In genomic region chr2:149555209-149555608, GRCm38 (mm10) we compare ENCODE assay signal across 29 mouse cellular contexts.
DNase-seq lines count a peak whose midpoint lies in the region; ATAC-seq and TF ChIP-seq lines count a peak whose summit lies in the region.
"Had no signal": no experiment of that assay in that cellular context is flagged by ENCODE, and none has a peak within 500 bp of the region (broad histone marks: within the 10 kb centered on the region; RNA-seq: fewer than 3 reads in every experiment).

No protein-coding gene starts in this region.

- TF ChIP-seq CTCF in left cerebral cortex, adult 2 months (IDR thresholded peaks at IDR 0.05), result peak; percentile 36
- TF ChIP-seq CTCF in E14TG2a.4 (conservative IDR thresholded peaks at IDR 0.05; ENCODE audit: low read length), result peak; percentile 40
- TF ChIP-seq CTCF in stomach, postnatal 0 days (IDR thresholded peaks at IDR 0.05; ENCODE audit: low read depth), result peak; percentile 27

- H3K36me3 ChIP-seq in E14TG2a.4 (ENCODE audit: insufficient read depth, low read length), result no peaks in the 10 kb centered on the region
- H3K36me3 ChIP-seq in ES-E14 (ENCODE audit: control insufficient read depth, insufficient read depth, low read length, poor library complexity, severe bottlenecking), result no peaks in the 10 kb centered on the region
- H3K36me3 ChIP-seq in stomach, postnatal 0 days (ENCODE audit: control insufficient read depth, insufficient read depth, low read length), result no peaks in the 10 kb centered on the region
- H3K36me3 ChIP-seq: G1E; limb, embryonic 13.5 days; liver, embryonic 13.5 days; midbrain, embryonic 12.5 days had no signal

- H3K9me3 ChIP-seq in E14TG2a.4 (ENCODE audit: low read length) (no peaks in the 10 kb centered on the region), ES-E14 (ENCODE audit: control insufficient read depth, insufficient read depth, low read depth, low read length) (no peaks in the 10 kb centered on the region)
- H3K9me3 ChIP-seq in stomach, postnatal 0 days (ENCODE audit: control insufficient read depth, low read length), result no peaks in the 10 kb centered on the region
- H3K9me3 ChIP-seq: G1E; limb, embryonic 13.5 days; midbrain, embryonic 12.5 days had no signal

- intact Hi-C loops in left cerebral cortex, adult 2 months (cut with DNase I), result no loop called here
- intact Hi-C loops in left cerebral cortex, postnatal 36 days (cut with DNase I), result no loop called here

- no peak overlapping the region for H3K9ac ChIP-seq in ES-E14 (ENCODE audit: insufficient read depth, low read depth, low read length, poor library complexity, severe bottlenecking)
- no peak overlapping the region for H3K9ac ChIP-seq in stomach, postnatal 0 days (ENCODE audit: low read length)
- H3K9ac ChIP-seq: hindbrain, embryonic 14.5 days; limb, embryonic 13.5 days; liver, embryonic 13.5 days; midbrain, embryonic 12.5 days had no signal

- DNase-seq in left cerebral cortex, adult 2 months (ENCODE audit: extremely low spot score in 1 of 2, low spot score in 2 of 2), result no peak
- no peak for DNase-seq in left cerebral cortex, postnatal 36 days (ENCODE audit: low spot score in 2 of 2)
- DNase-seq in ES-E14 (ENCODE audit: low read depth, low spot score), result peak; percentile 3
- DNase-seq in stomach, postnatal 0 days (ENCODE audit: low spot score), result no peak
- no peak for DNase-seq in adrenal gland, adult (ENCODE audit: inconsistent age in 2 of 2, low spot score in 1 of 2)
- DNase-seq: adrenal gland, adult 8-10 months; cerebellum, adult 2 months; cerebellum, postnatal 25 days; gastrocnemius, postnatal 25 days; heart, adult 11 months; heart, postnatal 4 days; kidney, adult 18-20 months; liver, embryonic 13.5 days; lung, adult 18-20 months; lung, postnatal 4 days; retina, postnatal 1 day; right cerebral cortex, postnatal 14 days had no signal

- in situ Hi-C loops in ES-E14 (cut with MboI; ENCODE audit: low sequenced_read_pairs in 2 of 2, unreplicated experiment in 2 of 2), result no loop called here

- H3K4me1 ChIP-seq in E14TG2a.4 (replicated peaks; ENCODE audit: low read depth, low read length) (no peaks in the 10 kb centered on the region), ES-E14 (ENCODE audit: control insufficient read depth in 2 of 2, insufficient read depth in 2 of 2, low read length in 2 of 2, poor library complexity in 1 of 2) (no peaks in the 10 kb centered on the region)
- no peaks in the 10 kb centered on the region for H3K4me1 ChIP-seq in stomach, postnatal 0 days (replicated peaks; ENCODE audit: control insufficient read depth, insufficient read depth)
- H3K4me1 ChIP-seq: limb, embryonic 13.5 days; liver, embryonic 13.5 days; megakaryocyte, embryonic 14.5 days; midbrain, embryonic 12.5 days had no signal

- TF ChIP-seq EP300 in stomach, postnatal 0 days (optimal IDR thresholded peaks at IDR 0.05), result no peak

- no peak for ATAC-seq in stomach, postnatal 0 days (ENCODE audit: low FRiP score, low TSS enrichment)
- ATAC-seq in erythroid progenitor cell, adult 5-6 weeks (replicated peaks; ENCODE audit: low FRiP score, poor library complexity, severe bottlenecking), result no peak
- ATAC-seq: activated CD4-positive, CD25-positive, alpha-beta regulatory T cell, adult 4 months; forebrain, embryonic 14.5 days; inflammation-experienced regulatory T-cells, adult 6 months; lung, postnatal 0 days had no signal

- no peak overlapping the region for H3K4me2 ChIP-seq in stomach, postnatal 0 days (replicated peaks; ENCODE audit: low read depth)
- H3K4me2 ChIP-seq: heart, embryonic 11.5 days; hindbrain, embryonic 14.5 days; limb, embryonic 13.5 days; liver, embryonic 13.5 days; midbrain, embryonic 12.5 days had no signal

- no peaks in the 10 kb centered on the region for H3K27me3 ChIP-seq in E14TG2a.4 (ENCODE audit: insufficient read depth, low read length)
- H3K27me3 ChIP-seq in stomach, postnatal 0 days (ENCODE audit: control insufficient read depth, insufficient read depth, low read length), result no peaks in the 10 kb centered on the region
- H3K27me3 ChIP-seq: limb, embryonic 13.5 days; liver, embryonic 13.5 days; megakaryocyte, embryonic 14.5 days; midbrain, embryonic 12.5 days had no signal

- no peak overlapping the region for H3K27ac ChIP-seq in left cerebral cortex, adult 2 months
- H3K27ac ChIP-seq in ES-E14 (ENCODE audit: insufficient read depth, low read depth, low read length, poor library complexity, severe bottlenecking), result no peak overlapping the region
- H3K27ac ChIP-seq in stomach, postnatal 0 days (replicated peaks), result no peak overlapping the region
- H3K27ac ChIP-seq: hindbrain, embryonic 14.5 days; limb, embryonic 13.5 days; liver, embryonic 13.5 days; midbrain, embryonic 12.5 days had no signal

- no peak overlapping the region for H3K4me3 ChIP-seq in left cerebral cortex, adult 2 months
- no peak overlapping the region for H3K4me3 ChIP-seq in E14TG2a.4 (replicated peaks; ENCODE audit: low read length)
- H3K4me3 ChIP-seq in ES-E14 (ENCODE audit: insufficient read depth in 1 of 2, low read depth in 1 of 2, low read length in 2 of 2, poor library complexity in 1 of 2, severe bottlenecking in 1 of 2), result no peak overlapping the region
- no peak overlapping the region for H3K4me3 ChIP-seq in stomach, postnatal 0 days (ENCODE audit: low read depth, low read length)
- H3K4me3 ChIP-seq: limb, embryonic 13.5 days; liver, embryonic 13.5 days; megakaryocyte, embryonic 14.5 days; midbrain, embryonic 12.5 days had no signal

TF ChIP-seq in ES-E14, 5 proteins besides CTCF, POLR2A, EP300 and RAD21:
- no peak for TF ChIP-seq MAFK (IDR thresholded peaks at IDR 0.05; ENCODE audit: insufficient read depth, low read depth, low read length)
- TF ChIP-seq HCFC1 (IDR thresholded peaks at IDR 0.05; ENCODE audit: borderline replicate concordance, insufficient read depth, low read length), result no peak
- TF ChIP-seq ZC3H11A (IDR thresholded peaks at IDR 0.05; ENCODE audit: borderline replicate concordance, low read depth, low read length), result peak; percentile 63; the same call in 1 of the 2 replicates
- no peak for TF ChIP-seq ZNF384 (IDR thresholded peaks at IDR 0.05; ENCODE audit: low read depth, low read length)
- TF ChIP-seq CHD2 (IDR thresholded peaks at IDR 0.05; ENCODE audit: low read depth, low read length), result no peak
